Mouse (Mus musculus) CH12.LX (cell line): Measurements from ENCODE around the gene Trp53i13.

Experiments used
- MYC ChIP-seq: IDR thresholded peaks from 2 replicates; pipeline ENCODE4 v1.6.1; 2011; ENCODE audit warnings: low read depth, mild to moderate bottlenecking, improper control_type of control experiment, low read length
- PAX5 ChIP-seq: IDR thresholded peaks from 2 replicates; pipeline ENCODE4 v1.6.1; 2012; ENCODE audit warnings: low read length, inconsistent platforms, mixed read lengths
- POLR2AphosphoS2 ChIP-seq: IDR thresholded peaks from 2 replicates; pipeline ENCODE4 v1.6.1; 2011; ENCODE audit warnings: low read depth, low read length, improper control_type of control experiment
- USF1 ChIP-seq: IDR thresholded peaks from 2 replicates; pipeline ENCODE4 v1.6.1; 2014; ENCODE audit warnings: low read depth, mild to moderate bottlenecking, inconsistent platforms, low read length, improper control_type of control experiment

- TF ChIP-seq PAX5 (no peak), USF1 (no peak), POLR2AphosphoS2 (no peak), MYC (no peak)
Measured at GRCm38 (mm10) chr11:77492911-77493332, 22.9 kb downstream of the Trp53i13 start.
